8 mouse cellular contexts compared by ENCODE assay signal in the genomic region with DNA sequence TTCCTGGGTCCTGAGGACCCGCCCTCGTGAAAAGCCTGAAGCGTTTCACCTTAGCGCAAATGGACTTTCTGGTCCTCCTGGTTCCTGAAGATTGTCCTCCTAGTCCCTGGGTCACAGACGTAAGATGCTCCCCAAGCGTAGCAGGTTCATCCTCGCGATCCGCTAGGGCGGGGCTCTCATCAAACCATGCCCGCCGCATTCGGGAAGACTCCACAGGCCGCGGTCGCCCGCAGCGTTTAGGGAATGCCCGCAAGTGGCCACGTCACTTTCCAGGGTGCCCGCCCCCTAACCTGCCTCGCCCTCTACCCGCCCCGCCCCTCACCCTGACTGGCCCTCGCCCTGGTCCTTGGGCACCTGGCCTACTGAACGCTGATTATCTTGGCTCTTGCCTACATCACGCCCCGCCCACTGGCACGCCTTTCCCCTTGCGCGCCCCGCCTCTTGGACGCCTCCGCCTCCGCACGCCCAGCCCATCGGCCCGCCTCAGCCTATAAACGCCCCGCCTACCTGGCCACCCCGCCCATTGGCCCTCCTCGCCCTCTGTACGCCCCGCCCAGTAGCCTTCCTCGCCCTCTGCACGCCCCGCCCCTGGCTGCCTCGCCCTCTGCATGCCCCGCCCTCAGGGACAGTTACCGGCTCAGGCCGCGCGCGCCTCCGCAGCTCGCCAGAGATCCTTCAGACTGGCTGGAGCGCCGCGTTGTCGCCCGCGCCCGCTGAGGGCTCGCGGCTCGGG. TPM values are rescaled to one million over a fixed set of nuclear protein-coding genes. Genes with fewer than 3 reads are reported as not detected.
DNase-seq lines count a peak whose midpoint lies in the region; ATAC-seq lines count a peak whose summit lies in the region.

A gene (plus strand): TSS at position 659 of the 733 bp plus-strand sequence.

- H3K36me3 ChIP-seq in heart, embryonic 14.5 days (ENCODE audit: control insufficient read depth, insufficient read depth, low read length), result no peaks in the 10 kb centered on the region
- H3K36me3 ChIP-seq in liver, embryonic 13.5 days, result no peaks in the 10 kb centered on the region
- no peaks in the 10 kb centered on the region for H3K36me3 ChIP-seq in stomach, embryonic 16.5 days (ENCODE audit: control insufficient read depth, insufficient read depth, low read length)

- H3K9me3 ChIP-seq in heart, embryonic 14.5 days (ENCODE audit: control insufficient read depth, low read length), result no peaks in the 10 kb centered on the region
- H3K9me3 ChIP-seq in liver, embryonic 13.5 days (replicated peaks), result no peaks in the 10 kb centered on the region
- no peaks in the 10 kb centered on the region for H3K9me3 ChIP-seq in stomach, embryonic 16.5 days (replicated peaks; ENCODE audit: control insufficient read depth, low read length)

- peak within 1 kb of the TSS; percentile 85 for H3K9ac ChIP-seq in heart, embryonic 14.5 days (ENCODE audit: low read length)
- peak within 1 kb of the TSS; percentile 94 for H3K9ac ChIP-seq in liver, embryonic 13.5 days
- H3K9ac ChIP-seq in stomach, embryonic 16.5 days (ENCODE audit: low read length), result peak within 1 kb of the TSS; percentile 85

- peaks cover 2 to 11% of the 10 kb centered on the region in 2 experiments; a peak in 2 of 4 replicates for H3K4me1 ChIP-seq in heart, embryonic 14.5 days (ENCODE audit: control insufficient read depth in 2 of 2, insufficient read depth in 2 of 2, low read length in 2 of 2)
- H3K4me1 ChIP-seq in liver, embryonic 13.5 days (replicated peaks), result peaks cover 33% of the 10 kb centered on the region
- no peaks in the 10 kb centered on the region for H3K4me1 ChIP-seq in stomach, embryonic 16.5 days (ENCODE audit: control insufficient read depth, insufficient read depth, low read length)

- peak; percentile 84 for ATAC-seq in CD4-positive, CD25-positive, alpha-beta regulatory T cell, adult 4 months
- peak; percentile 96 for ATAC-seq in heart, embryonic 14.5 days (ENCODE audit: insufficient number of reproducible peaks, insufficient read depth, low FRiP score, low read depth)
- ATAC-seq in liver, embryonic 13.5 days (ENCODE audit: low read depth), result peak; percentile 91
- ATAC-seq in stomach, embryonic 16.5 days (ENCODE audit: insufficient read depth, low FRiP score), result peak; percentile 96

- peak within 1 kb of the TSS; percentile 40 to 91 for H3K27ac ChIP-seq in heart, embryonic 14.5 days (replicated peaks in 1 of 2; ENCODE audit: control insufficient read depth in 1 of 2, insufficient read depth in 1 of 2, low read depth in 2 of 2, low read length in 2 of 2)
- H3K27ac ChIP-seq in liver, embryonic 13.5 days, result peak within 1 kb of the TSS; percentile 92
- H3K27ac ChIP-seq in stomach, embryonic 16.5 days (ENCODE audit: low read length), result peak within 1 kb of the TSS; percentile 85

- peak within 1 kb of the TSS; percentile 97 for H3K4me2 ChIP-seq in heart, embryonic 14.5 days (ENCODE audit: low read length)
- peak within 1 kb of the TSS; percentile 97 for H3K4me2 ChIP-seq in liver, embryonic 13.5 days
- H3K4me2 ChIP-seq in stomach, embryonic 16.5 days (ENCODE audit: low read depth, low read length), result peak within 1 kb of the TSS; percentile 98

- under 1% methylated on average over 65 of the region's 66 CpGs for WGBS in heart, embryonic 14.5 days
- under 1% methylated on average over 65 of the region's 66 CpGs for WGBS in liver, embryonic 13.5 days (ENCODE audit: insufficient replicate concordance)
- WGBS in stomach, embryonic 16.5 days, result under 1% methylated on average over 66 of the region's 66 CpGs

- peak; percentile 99 for DNase-seq in c-Kit-negative CD71-positive TER-119-positive erythroid progenitor cells, embryonic 14.5 days (ENCODE audit: low read depth, low spot score)
- peak; percentile 75 for DNase-seq in fibroblast of lung, adult 2 months (ENCODE audit: low read depth)
- peak; percentile 100 for DNase-seq in kidney, postnatal 14 days
- peak; percentile 100 for DNase-seq in liver, embryonic 13.5 days
- DNase-seq in neural tube, embryonic 10.5 days (ENCODE audit: extremely low spot score, low spot score), result peak; percentile 99

- no peaks in the 10 kb centered on the region for H3K27me3 ChIP-seq in heart, embryonic 14.5 days (ENCODE audit: control insufficient read depth, insufficient read depth, low read length)
- peaks cover 13% of the 10 kb centered on the region for H3K27me3 ChIP-seq in liver, embryonic 13.5 days
- H3K27me3 ChIP-seq in stomach, embryonic 16.5 days (ENCODE audit: control insufficient read depth, insufficient read depth, low read length), result no peaks in the 10 kb centered on the region

- peak within 1 kb of the TSS; percentile 71 to 82 for H3K4me3 ChIP-seq in heart, embryonic 14.5 days (ENCODE audit: control insufficient read depth in 1 of 2, insufficient read depth in 1 of 2, low read depth in 1 of 2, low read length in 2 of 2)
- H3K4me3 ChIP-seq in liver, embryonic 13.5 days (replicated peaks), result peak within 1 kb of the TSS; percentile 91
- peak within 1 kb of the TSS; percentile 85 for H3K4me3 ChIP-seq in stomach, embryonic 16.5 days (replicated peaks; ENCODE audit: low read length)

RNA-seq across cellular contexts. Expression of the gene that starts here (rescaled TPM):
- 10 to 100 TPM; 12.7 to 27.2 TPM for polyA plus RNA-seq in CD4-positive, CD25-positive, alpha-beta regulatory T cell, adult 4 months (2017; shearing (Covaris generic))
- polyA plus RNA-seq in heart, embryonic 14.5 days (2014; fragmentation: Nextera tagmentation; extraction: Ambion mirVana), result 14.5 and 15.7 TPM in 2 replicates
- 7.8 and 8.4 TPM in 2 replicates for polyA plus RNA-seq in liver, embryonic 13.5 days (2015; fragmentation: Nextera tagmentation; extraction: Ambion mirVana)
- polyA plus RNA-seq in stomach, embryonic 16.5 days (2015; fragmentation: Nextera tagmentation; extraction: Ambion mirVana), result 9.4 and 11.6 TPM in 2 replicates

Comparison
In these comparisons a context has a peak if more than half of its experiments do, and no peak if none do; other contexts are left out.
1. Peak in every context shown above with its lines: DNase-seq, ATAC-seq, H3K4me3 ChIP-seq and H3K27ac ChIP-seq.